8 mouse cellular contexts compared by ENCODE assay signal in the genomic region with DNA sequence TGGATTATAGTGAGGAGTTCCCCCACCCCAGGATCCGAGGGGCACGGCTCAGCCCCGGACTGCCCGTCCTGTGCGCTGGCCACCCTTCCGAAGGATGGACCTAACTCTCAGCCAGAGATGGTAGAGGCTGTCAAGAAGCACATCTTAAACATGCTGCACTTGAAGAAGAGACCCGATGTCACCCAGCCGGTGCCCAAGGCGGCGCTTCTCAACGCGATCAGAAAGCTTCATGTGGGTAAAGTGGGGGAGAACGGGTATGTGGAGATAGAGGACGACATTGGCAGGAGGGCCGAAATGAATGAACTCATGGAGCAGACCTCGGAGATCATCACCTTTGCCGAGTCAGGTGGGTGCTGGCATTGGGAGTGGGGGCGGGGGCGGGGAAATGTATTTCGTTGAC. TPM values are rescaled to one million over a fixed set of nuclear protein-coding genes. Genes with fewer than 3 reads are reported as not detected.
A peak's percentile ranks its signal among the peaks of the same experiment; 100 is the strongest.
DNase-seq lines count a peak whose midpoint lies in the region; ATAC-seq and TF ChIP-seq lines count a peak whose summit lies in the region.

No protein-coding gene starts in this region.

- H3K36me3 ChIP-seq in lung, embryonic 15.5 days: no peaks in the 10 kb centered on the region
- H3K36me3 ChIP-seq in limb, embryonic 11.5 days (ENCODE audit: control insufficient read depth, insufficient read depth, low read length): no peaks in the 10 kb centered on the region
- no peaks in the 10 kb centered on the region for H3K36me3 ChIP-seq in neural tube, embryonic 15.5 days

- H3K27ac ChIP-seq in lung, embryonic 15.5 days: no peak overlapping the region
- H3K27ac ChIP-seq in embryonic fibroblast, embryonic 13.5 days (ENCODE audit: insufficient read depth, low read length): peak overlapping the region; percentile 89
- no peak overlapping the region for H3K27ac ChIP-seq in limb, embryonic 11.5 days (replicated peaks; ENCODE audit: low read depth, low read length)
- H3K27ac ChIP-seq in neural tube, embryonic 15.5 days (replicated peaks): no peak overlapping the region

- ATAC-seq in lung, embryonic 15.5 days (ENCODE audit: borderline replicate concordance, extremely low read depth, low FRiP score, low TSS enrichment): no peak
- no peak for ATAC-seq in limb, embryonic 11.5 days (ENCODE audit: insufficient number of reproducible peaks, low FRiP score, low TSS enrichment, low read depth)
- 0 out of 2 replicates have a peak, but pooled peaks have one; percentile 10 for ATAC-seq in neural tube, embryonic 15.5 days (ENCODE audit: low FRiP score)

- DNase-seq in lung, adult 2 months: no peak
- no peak for DNase-seq in limb, embryonic 11.5 days (ENCODE audit: low spot score)
- DNase-seq in right cerebral cortex, postnatal 4 days: no peak
- no peak for DNase-seq in frontal cortex, postnatal 10 days (ENCODE audit: low spot score in 2 of 2)
- DNase-seq in urinary bladder, postnatal 10 days (ENCODE audit: low spot score): no peak

- under 1% methylated on average over 20 of the region's 20 CpGs for WGBS in lung, embryonic 15.5 days
- 3% methylated on average over 20 of the region's 20 CpGs for WGBS in lung, adult 2 months
- under 1% methylated on average over 20 of the region's 20 CpGs for WGBS in limb, embryonic 11.5 days
- 0% methylated on average over 20 of the region's 20 CpGs for WGBS in neural tube, embryonic 15.5 days

- TF ChIP-seq POLR2A in lung, adult 2 months (IDR thresholded peaks at IDR 0.05; ENCODE audit: borderline replicate concordance, extremely low read depth, low read depth, low read length): no peak
- TF ChIP-seq POLR2A in embryonic fibroblast, embryonic 13.5 days (IDR thresholded peaks at IDR 0.05; ENCODE audit: low read depth, low read length): peak; percentile 18

- peak overlapping the region; percentile 70 for H3K4me2 ChIP-seq in lung, embryonic 15.5 days
- peak overlapping the region; percentile 67 for H3K4me2 ChIP-seq in limb, embryonic 11.5 days (ENCODE audit: low read depth, severe bottlenecking)
- H3K4me2 ChIP-seq in neural tube, embryonic 15.5 days: peak overlapping the region; percentile 62

- H3K9ac ChIP-seq in lung, embryonic 15.5 days: peak overlapping the region; percentile 34
- peak overlapping the region; percentile 46 for H3K9ac ChIP-seq in limb, embryonic 11.5 days (ENCODE audit: low read length)
- peak overlapping the region; percentile 11 for H3K9ac ChIP-seq in neural tube, embryonic 15.5 days (replicated peaks)

- peaks cover 10% of the 10 kb centered on the region for H3K4me1 ChIP-seq in lung, embryonic 15.5 days
- H3K4me1 ChIP-seq in lung, adult 2 months (ENCODE audit: control insufficient read depth, insufficient read depth, low read length): 0 out of 2 replicates have a peak, but pooled peaks cover 2% of the 10 kb centered on the region
- no peaks in the 10 kb centered on the region; the same call in 1 of the 2 replicates for H3K4me1 ChIP-seq in embryonic fibroblast, embryonic 13.5 days (ENCODE audit: control insufficient read depth, insufficient read depth, low read length)
- 0 out of 2 replicates have a peak, but pooled peaks cover 5% of the 10 kb centered on the region for H3K4me1 ChIP-seq in limb, embryonic 11.5 days (ENCODE audit: control insufficient read depth, insufficient read depth, low read length)
- H3K4me1 ChIP-seq in neural tube, embryonic 15.5 days: peaks cover 13% of the 10 kb centered on the region

- H3K9me3 ChIP-seq in lung, embryonic 15.5 days: no peaks in the 10 kb centered on the region
- H3K9me3 ChIP-seq in limb, embryonic 11.5 days (ENCODE audit: control insufficient read depth, low read length): no peaks in the 10 kb centered on the region
- H3K9me3 ChIP-seq in neural tube, embryonic 15.5 days (replicated peaks): no peaks in the 10 kb centered on the region

- TF ChIP-seq CTCF in lung, adult 2 months (IDR thresholded peaks at IDR 0.05; ENCODE audit: insufficient read depth, low read length): no peak
- TF ChIP-seq CTCF in embryonic fibroblast, embryonic 13.5 days (IDR thresholded peaks at IDR 0.05; ENCODE audit: borderline replicate concordance, insufficient read depth, low read length): no peak

- H3K27me3 ChIP-seq in lung, embryonic 15.5 days: peaks cover 5% of the 10 kb centered on the region
- H3K27me3 ChIP-seq in limb, embryonic 11.5 days (ENCODE audit: control insufficient read depth, insufficient read depth, low read length): 0 out of 2 replicates have a peak, but pooled peaks cover 8% of the 10 kb centered on the region
- peaks cover 24% of the 10 kb centered on the region for H3K27me3 ChIP-seq in neural tube, embryonic 15.5 days (replicated peaks)

- H3K4me3 ChIP-seq in lung, embryonic 15.5 days: peak overlapping the region; percentile 39
- H3K4me3 ChIP-seq in lung, adult 2 months (replicated peaks; ENCODE audit: extremely low read depth, low read depth, low read length): no peak overlapping the region
- H3K4me3 ChIP-seq in embryonic fibroblast, embryonic 13.5 days (ENCODE audit: insufficient read depth, low read length): peak overlapping the region; percentile 68
- peak overlapping the region; percentile 32 for H3K4me3 ChIP-seq in limb, embryonic 11.5 days (ENCODE audit: low read depth, low read length)
- peak overlapping the region; percentile 38 for H3K4me3 ChIP-seq in neural tube, embryonic 15.5 days (replicated peaks)

RNA-seq across cellular contexts. Expression of a gene that starts 5.7 kb away (rescaled TPM):
- 3.5 and 4.7 TPM in 2 replicates for polyA plus RNA-seq in lung, embryonic 15.5 days (2015; fragmentation: Nextera tagmentation; extraction: Ambion mirVana)
- 0.48 and 0.86 TPM in 2 replicates for polyA plus RNA-seq in lung, adult 2 months (2012; rRNA removed)
- 105 and 296 TPM in 2 replicates for polyA plus RNA-seq in embryonic fibroblast, embryonic 13.5 days (2011; ENCODE audit: insufficient read length, low read depth, missing spikeins)
- 1.8 and 2.3 TPM in 2 replicates for polyA plus RNA-seq in limb, embryonic 11.5 days (2014; fragmentation: Nextera tagmentation; extraction: Ambion mirVana)
- 2.5 and 4.7 TPM in 2 replicates for polyA plus RNA-seq in neural tube, embryonic 15.5 days (2015; fragmentation: Nextera tagmentation; extraction: Ambion mirVana)

Comparison
In these comparisons a context has a peak if more than half of its experiments do, and no peak if none do; other contexts are left out.
1. RNA of a gene that starts 5.7 kb away (polyA plus RNA-seq): 105 to 296 TPM in embryonic fibroblast, embryonic 13.5 days; 3.5 to 4.7 TPM in lung, embryonic 15.5 days, 2.5 to 4.7 TPM in neural tube, embryonic 15.5 days, 1.8 to 2.3 TPM in limb, embryonic 11.5 days and 0.48 to 0.86 TPM in lung, adult 2 months; every median in the first group is over 10 times any median in the second.
2. Peak in every context shown above with its lines, with median percentiles within 50 percentile points of each other: H3K4me2 ChIP-seq and H3K9ac ChIP-seq.